In the genomic region with DNA sequence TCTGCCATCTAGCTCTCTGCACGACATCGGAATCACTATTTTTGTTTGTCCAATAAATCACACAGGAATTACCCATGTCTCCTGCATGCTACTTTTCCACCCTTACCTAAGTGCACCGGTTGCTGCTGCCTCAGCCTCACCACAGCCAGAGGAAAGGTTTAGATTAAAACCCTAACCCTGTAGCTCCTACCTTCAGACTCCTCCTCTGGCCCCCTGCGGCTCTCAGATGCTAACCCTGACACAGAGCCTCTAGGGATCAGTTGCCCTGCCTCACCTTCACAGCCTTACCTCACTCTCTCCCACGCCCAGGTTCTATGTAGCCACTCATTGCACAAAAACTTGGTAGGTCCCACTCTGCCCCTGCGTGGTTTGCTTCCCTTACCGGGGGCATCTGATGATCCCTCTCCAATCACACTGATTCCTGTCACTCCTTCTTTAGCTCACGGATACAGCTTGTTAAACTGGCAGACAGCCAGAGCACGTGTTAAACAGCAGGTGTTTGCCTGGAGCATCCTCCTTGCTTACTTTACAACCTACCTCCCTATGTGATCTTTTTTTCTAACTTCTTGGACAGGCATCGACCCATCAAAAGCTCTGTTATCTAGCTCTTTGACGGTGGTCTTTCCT, we compare ENCODE assay signal across 21 mouse cellular contexts. TPM values are rescaled to one million over a fixed set of nuclear protein-coding genes. Genes with fewer than 3 reads are reported as not detected.
A peak's percentile ranks its signal among the peaks of the same experiment; 100 is the strongest.
DNase-seq lines count a peak whose midpoint lies in the region; ATAC-seq and TF ChIP-seq lines count a peak whose summit lies in the region.
"Had no signal": no experiment of that assay in that cellular context is flagged by ENCODE, and none has a peak within 500 bp of the region (broad histone marks: within the 10 kb centered on the region; RNA-seq: fewer than 3 reads in every experiment).

No protein-coding gene starts in this region.

- H3K9me3 ChIP-seq in embryonic facial prominence, embryonic 14.5 days (ENCODE audit: control insufficient read depth, low read length): no peaks in the 10 kb centered on the region
- no peaks in the 10 kb centered on the region for H3K9me3 ChIP-seq in embryonic facial prominence, embryonic 10.5 days
- no peaks in the 10 kb centered on the region for H3K9me3 ChIP-seq in midbrain, embryonic 13.5 days
- no peaks in the 10 kb centered on the region for H3K9me3 ChIP-seq in midbrain, embryonic 15.5 days
- no peaks in the 10 kb centered on the region for H3K9me3 ChIP-seq in ES-Bruce4 (replicated peaks; ENCODE audit: control insufficient read depth, insufficient read depth, low read length, poor library complexity, severe bottlenecking)
- H3K9me3 ChIP-seq: embryonic facial prominence, embryonic 13.5 days; forebrain, embryonic 10.5 days; heart, embryonic 13.5 days; hindbrain, embryonic 15.5 days had no signal

- no peak for TF ChIP-seq CTCF in ES-Bruce4 (IDR thresholded peaks at IDR 0.05; ENCODE audit: low read depth, low read length)

- TF ChIP-seq EP300 in ES-Bruce4 (IDR thresholded peaks at IDR 0.05; ENCODE audit: insufficient read depth, low read depth, low read length): 0 out of 2 replicates have a peak, but pooled peaks have one; percentile 5

- H3K4me2 ChIP-seq in embryonic facial prominence, embryonic 14.5 days (ENCODE audit: low read depth, low read length): no peak overlapping the region
- no peak overlapping the region for H3K4me2 ChIP-seq in midbrain, embryonic 13.5 days (replicated peaks)
- H3K4me2 ChIP-seq in midbrain, embryonic 15.5 days: no peak overlapping the region
- H3K4me2 ChIP-seq: embryonic facial prominence, embryonic 13.5 days; heart, embryonic 13.5 days; hindbrain, embryonic 15.5 days had no signal

- H3K4me3 ChIP-seq in embryonic facial prominence, embryonic 14.5 days (ENCODE audit: low read depth, low read length): no peak overlapping the region
- H3K4me3 ChIP-seq in embryonic facial prominence, embryonic 10.5 days: no peak overlapping the region
- no peak overlapping the region for H3K4me3 ChIP-seq in midbrain, embryonic 13.5 days (replicated peaks)
- no peak overlapping the region for H3K4me3 ChIP-seq in midbrain, embryonic 15.5 days
- H3K4me3 ChIP-seq in ES-Bruce4 (ENCODE audit: low read depth, low read length): no peak overlapping the region
- H3K4me3 ChIP-seq: embryonic facial prominence, embryonic 13.5 days; erythroblast, embryonic 14.5 days; forebrain, embryonic 10.5 days; gastrocnemius, adult 2 months; heart, embryonic 13.5 days; hindbrain, embryonic 15.5 days had no signal

- DNase-seq in embryonic facial prominence, embryonic 14.5 days (ENCODE audit: low spot score): peak; percentile 51
- no peak for DNase-seq in embryonic facial prominence, embryonic 10.5 days (ENCODE audit: low spot score)
- peak; percentile 35 for DNase-seq in ZHBTc4 (ENCODE audit: low read depth, low spot score)
- DNase-seq in testis, postnatal 14 days (ENCODE audit: low spot score): no peak
- DNase-seq in layer of hippocampus, adult 11-12 months (ENCODE audit: low spot score): no peak
- DNase-seq: adrenal gland, postnatal 14 days; cerebellum, adult 18-20 months; cerebellum, adult 9-11 months; gastrocnemius, adult 2 months; gastrocnemius, postnatal 25 days; heart, postnatal 36 days; kidney, adult 11 months had no signal

- WGBS in embryonic facial prominence, embryonic 14.5 days: 34% methylated on average over 11 of the region's 11 CpGs
- WGBS in embryonic facial prominence, embryonic 10.5 days: 55% methylated on average over 11 of the region's 11 CpGs
- WGBS in midbrain, embryonic 13.5 days: 54% methylated on average over 11 of the region's 11 CpGs
- 51% methylated on average over 11 of the region's 11 CpGs for WGBS in midbrain, embryonic 15.5 days

- no peak overlapping the region for H3K9ac ChIP-seq in embryonic facial prominence, embryonic 14.5 days (ENCODE audit: low read depth, low read length)
- no peak overlapping the region for H3K9ac ChIP-seq in midbrain, embryonic 13.5 days (replicated peaks)
- H3K9ac ChIP-seq in midbrain, embryonic 15.5 days: no peak overlapping the region
- no peak overlapping the region for H3K9ac ChIP-seq in ES-Bruce4 (ENCODE audit: low read depth, poor library complexity, severe bottlenecking)
- H3K9ac ChIP-seq: embryonic facial prominence, embryonic 13.5 days; heart, embryonic 13.5 days; hindbrain, embryonic 15.5 days had no signal

- peak; percentile 53; the same call in 1 of the 2 replicates for ATAC-seq in embryonic facial prominence, embryonic 14.5 days (ENCODE audit: low read depth)
- 0 out of 2 replicates have a peak, but pooled peaks have one; percentile 34 for ATAC-seq in midbrain, embryonic 13.5 days
- no peak for ATAC-seq in midbrain, embryonic 15.5 days (replicated peaks)
- ATAC-seq: activated CD4-positive, CD25-positive, alpha-beta regulatory T cell, adult 4 months had no signal

- peaks cover 4% of the 10 kb centered on the region; the same call in 1 of the 2 replicates for H3K4me1 ChIP-seq in embryonic facial prominence, embryonic 14.5 days (ENCODE audit: control insufficient read depth, insufficient read depth, low read length)
- H3K4me1 ChIP-seq in embryonic facial prominence, embryonic 10.5 days: peaks cover 7% of the 10 kb centered on the region
- H3K4me1 ChIP-seq in midbrain, embryonic 13.5 days (replicated peaks): no peaks in the 10 kb centered on the region
- no peaks in the 10 kb centered on the region for H3K4me1 ChIP-seq in midbrain, embryonic 15.5 days
- H3K4me1 ChIP-seq in ES-Bruce4 (ENCODE audit: control insufficient read depth, insufficient read depth, low read length): peaks cover 1% of the 10 kb centered on the region
- H3K4me1 ChIP-seq: forebrain, embryonic 10.5 days; hindbrain, embryonic 15.5 days had no signal

- H3K27ac ChIP-seq in embryonic facial prominence, embryonic 14.5 days (replicated peaks; ENCODE audit: low read depth, low read length): no peak overlapping the region
- H3K27ac ChIP-seq in embryonic facial prominence, embryonic 10.5 days (replicated peaks): no peak overlapping the region
- no peak overlapping the region for H3K27ac ChIP-seq in midbrain, embryonic 13.5 days
- no peak overlapping the region for H3K27ac ChIP-seq in midbrain, embryonic 15.5 days
- H3K27ac ChIP-seq in ES-Bruce4 (ENCODE audit: insufficient read depth, low read length): no peak overlapping the region
- H3K27ac ChIP-seq: embryonic facial prominence, embryonic 13.5 days; forebrain, embryonic 10.5 days; heart, embryonic 13.5 days; hindbrain, embryonic 15.5 days had no signal

- H3K27me3 ChIP-seq in embryonic facial prominence, embryonic 14.5 days (replicated peaks; ENCODE audit: control insufficient read depth, insufficient read depth, low read length): no peaks in the 10 kb centered on the region
- H3K27me3 ChIP-seq in embryonic facial prominence, embryonic 10.5 days (replicated peaks; ENCODE audit: low read depth, poor library complexity, severe bottlenecking): no peaks in the 10 kb centered on the region
- H3K27me3 ChIP-seq in midbrain, embryonic 13.5 days: no peaks in the 10 kb centered on the region
- H3K27me3 ChIP-seq in midbrain, embryonic 15.5 days (replicated peaks): no peaks in the 10 kb centered on the region
- H3K27me3 ChIP-seq in ES-Bruce4 (ENCODE audit: control insufficient read depth, insufficient read depth, low read length, poor library complexity, severe bottlenecking): no peaks in the 10 kb centered on the region
- H3K27me3 ChIP-seq: embryonic facial prominence, embryonic 13.5 days; hindbrain, embryonic 15.5 days had no signal

- TF ChIP-seq POLR2A in ES-Bruce4 (IDR thresholded peaks at IDR 0.05; ENCODE audit: insufficient read depth, low read length): no peak

- no peaks in the 10 kb centered on the region for H3K36me3 ChIP-seq in embryonic facial prominence, embryonic 14.5 days (ENCODE audit: control insufficient read depth, insufficient read depth, low read length)
- no peaks in the 10 kb centered on the region for H3K36me3 ChIP-seq in embryonic facial prominence, embryonic 10.5 days (replicated peaks)
- no peaks in the 10 kb centered on the region for H3K36me3 ChIP-seq in midbrain, embryonic 13.5 days
- no peaks in the 10 kb centered on the region for H3K36me3 ChIP-seq in midbrain, embryonic 15.5 days (replicated peaks)
- H3K36me3 ChIP-seq in ES-Bruce4 (ENCODE audit: control insufficient read depth, insufficient read depth, low read length, poor library complexity, severe bottlenecking): no peaks in the 10 kb centered on the region
- H3K36me3 ChIP-seq: embryonic facial prominence, embryonic 13.5 days; forebrain, embryonic 10.5 days; heart, embryonic 13.5 days; hindbrain, embryonic 15.5 days had no signal

RNA-seq across cellular contexts. Expression of gene Rbpj, which starts 21.1 kb away (rescaled TPM):
- polyA plus RNA-seq in embryonic facial prominence, embryonic 14.5 days (2014; fragmentation: Nextera tagmentation; extraction: Ambion mirVana): 48.1 and 49.4 TPM in 2 replicates
- 43.5 and 44.9 TPM in 2 replicates for polyA plus RNA-seq in embryonic facial prominence, embryonic 10.5 days (2016; fragmentation: Nextera tagmentation; extraction: Ambion mirVana)
- 46.9 TPM in 2 replicates for polyA plus RNA-seq in midbrain, embryonic 13.5 days (2015; fragmentation: Nextera tagmentation; extraction: Ambion mirVana)
- 30.7 and 32.2 TPM in 2 replicates for polyA plus RNA-seq in midbrain, embryonic 15.5 days (2015; fragmentation: Nextera tagmentation; extraction: Ambion mirVana)
- 323 and 339 TPM in 2 replicates for polyA plus RNA-seq in ES-Bruce4 (2011; ENCODE audit: insufficient read depth, insufficient read length, low read depth, missing spikeins)

Comparison
In these comparisons a context has a peak if more than half of its experiments do, and no peak if none do; other contexts are left out.
1. DNase-seq: peak in embryonic facial prominence, embryonic 14.5 days (single experiment) and ZHBTc4 (single experiment); none in embryonic facial prominence, embryonic 10.5 days (single experiment), testis, postnatal 14 days (single experiment) and layer of hippocampus, adult 11-12 months (single experiment).